23 mouse cellular contexts compared by ENCODE assay signal in genomic region chr6:17755902-17756301, GRCm38 (mm10).
DNase-seq lines count a peak whose midpoint lies in the region; ATAC-seq and TF ChIP-seq lines count a peak whose summit lies in the region.
"Had no signal": no experiment of that assay in that cellular context is flagged by ENCODE, and none has a peak within 500 bp of the region (broad histone marks: within the 10 kb centered on the region; RNA-seq: fewer than 3 reads in every experiment).

No protein-coding gene starts in this region.

- DNase-seq in heart, postnatal 25 days (ENCODE audit: low spot score), result no peak
- DNase-seq in retina, postnatal 1 day, result no peak
- DNase-seq: adrenal gland, postnatal 14 days; cerebellum, adult 11 months; cerebellum, postnatal 10 days; kidney, postnatal 4 days; right cerebral cortex, postnatal 14 days; spleen, adult 18-20 months; thymus, postnatal 25 days had no signal

- no peak overlapping the region for H3K9ac ChIP-seq in heart, embryonic 11.5 days (ENCODE audit: low read depth, low read length)
- no peak overlapping the region for H3K9ac ChIP-seq in intestine, embryonic 15.5 days
- no peak overlapping the region for H3K9ac ChIP-seq in intestine, postnatal 0 days (ENCODE audit: low read depth, low read length)
- H3K9ac ChIP-seq: embryonic facial prominence, embryonic 13.5 days; hindbrain, embryonic 13.5 days; limb, embryonic 13.5 days; lung, embryonic 15.5 days; midbrain, embryonic 15.5 days had no signal

- H3K27me3 ChIP-seq in heart, embryonic 11.5 days (ENCODE audit: control insufficient read depth, insufficient read depth, low read length), result no peaks in the 10 kb centered on the region
- no peaks in the 10 kb centered on the region for H3K27me3 ChIP-seq in intestine, embryonic 15.5 days (replicated peaks)
- no peaks in the 10 kb centered on the region for H3K27me3 ChIP-seq in intestine, postnatal 0 days (replicated peaks; ENCODE audit: control insufficient read depth, insufficient read depth, low read length)
- H3K27me3 ChIP-seq: embryonic facial prominence, embryonic 13.5 days; hindbrain, embryonic 13.5 days; limb, embryonic 13.5 days; lung, embryonic 15.5 days; midbrain, embryonic 15.5 days had no signal

- H3K9me3 ChIP-seq in heart, embryonic 11.5 days (replicated peaks; ENCODE audit: control insufficient read depth, low read length), result no peaks in the 10 kb centered on the region
- no peaks in the 10 kb centered on the region for H3K9me3 ChIP-seq in intestine, embryonic 15.5 days
- H3K9me3 ChIP-seq in intestine, postnatal 0 days (ENCODE audit: control insufficient read depth), result no peaks in the 10 kb centered on the region
- H3K9me3 ChIP-seq: embryonic facial prominence, embryonic 13.5 days; G1E; hindbrain, embryonic 13.5 days; limb, embryonic 13.5 days; lung, embryonic 15.5 days; midbrain, embryonic 15.5 days had no signal

- peaks cover 18% of the 10 kb centered on the region for H3K4me1 ChIP-seq in heart, embryonic 11.5 days (ENCODE audit: control insufficient read depth, insufficient read depth, low read length)
- H3K4me1 ChIP-seq in intestine, embryonic 15.5 days (replicated peaks), result no peaks in the 10 kb centered on the region
- no peaks in the 10 kb centered on the region for H3K4me1 ChIP-seq in intestine, postnatal 0 days (replicated peaks; ENCODE audit: control insufficient read depth, insufficient read depth, low read length)
- H3K4me1 ChIP-seq: embryonic facial prominence, embryonic 13.5 days had no signal

- 47% methylated on average over 6 of the region's 6 CpGs for WGBS in heart, embryonic 11.5 days (ENCODE audit: insufficient replicate concordance)
- 63% methylated on average over 6 of the region's 6 CpGs for WGBS in intestine, embryonic 15.5 days
- WGBS in intestine, postnatal 0 days, result 62% methylated on average over 6 of the region's 6 CpGs

- H3K36me3 ChIP-seq in heart, embryonic 11.5 days (ENCODE audit: control insufficient read depth, insufficient read depth, low read length), result no peaks in the 10 kb centered on the region
- H3K36me3 ChIP-seq in intestine, embryonic 15.5 days, result no peaks in the 10 kb centered on the region
- H3K36me3 ChIP-seq in intestine, postnatal 0 days (ENCODE audit: control insufficient read depth, insufficient read depth), result no peaks in the 10 kb centered on the region
- H3K36me3 ChIP-seq: embryonic facial prominence, embryonic 13.5 days; hindbrain, embryonic 13.5 days; limb, embryonic 13.5 days; lung, embryonic 15.5 days; midbrain, embryonic 15.5 days had no signal

- no peak for TF ChIP-seq CTCF in intestine, postnatal 0 days (IDR thresholded peaks at IDR 0.05; ENCODE audit: low read depth)

- no peak for ATAC-seq in heart, embryonic 11.5 days (replicated peaks; ENCODE audit: insufficient number of reproducible peaks, low FRiP score, low TSS enrichment)
- 0 out of 2 replicates have a peak, but pooled peaks have one; percentile 41 for ATAC-seq in intestine, embryonic 15.5 days
- ATAC-seq in intestine, postnatal 0 days, result no peak
- peak; percentile 44 for ATAC-seq in erythroblast, adult 5-6 weeks (replicated peaks; ENCODE audit: low FRiP score, poor library complexity, severe bottlenecking)
- peak; percentile 62 for ATAC-seq in megakaryocyte progenitor cell, adult 5-6 weeks (replicated peaks; ENCODE audit: poor library complexity)
- ATAC-seq: forebrain, embryonic 16.5 days; inflammation-experienced regulatory T-cells, adult 6 months; midbrain, embryonic 15.5 days had no signal

- H3K4me3 ChIP-seq in heart, embryonic 11.5 days (ENCODE audit: low read depth, low read length), result no peak overlapping the region
- no peak overlapping the region for H3K4me3 ChIP-seq in intestine, embryonic 15.5 days (replicated peaks)
- H3K4me3 ChIP-seq in intestine, postnatal 0 days (ENCODE audit: low read depth, low read length), result no peak overlapping the region
- H3K4me3 ChIP-seq: embryonic facial prominence, embryonic 13.5 days; hindbrain, embryonic 13.5 days; limb, embryonic 13.5 days; lung, embryonic 15.5 days; midbrain, embryonic 15.5 days; myocyte had no signal

- intact Hi-C loops in heart, postnatal 25 days (cut with DNase I), result no loop called here

- peak overlapping the region; percentile 20; the same call in 1 of the 2 replicates for H3K4me2 ChIP-seq in heart, embryonic 11.5 days
- H3K4me2 ChIP-seq in intestine, embryonic 15.5 days (replicated peaks), result no peak overlapping the region
- H3K4me2 ChIP-seq in intestine, postnatal 0 days (replicated peaks; ENCODE audit: low read depth), result no peak overlapping the region
- H3K4me2 ChIP-seq: embryonic facial prominence, embryonic 13.5 days; hindbrain, embryonic 13.5 days; limb, embryonic 13.5 days; lung, embryonic 15.5 days; midbrain, embryonic 15.5 days had no signal

- no peak overlapping the region for H3K27ac ChIP-seq in heart, embryonic 11.5 days (ENCODE audit: low read depth, low read length)
- H3K27ac ChIP-seq in intestine, embryonic 15.5 days, result no peak overlapping the region
- H3K27ac ChIP-seq in intestine, postnatal 0 days (ENCODE audit: low read depth, low read length), result no peak overlapping the region
- H3K27ac ChIP-seq: embryonic facial prominence, embryonic 13.5 days; hindbrain, embryonic 13.5 days; limb, embryonic 13.5 days; lung, embryonic 15.5 days; midbrain, embryonic 15.5 days had no signal

Comparison
In these comparisons a context has a peak if more than half of its experiments do, and no peak if none do; other contexts are left out.
1. ATAC-seq: peak in intestine, embryonic 15.5 days (single experiment), erythroblast, adult 5-6 weeks (single experiment) and megakaryocyte progenitor cell, adult 5-6 weeks (single experiment); none in heart, embryonic 11.5 days (single experiment) and intestine, postnatal 0 days (single experiment).